Mouse (Mus musculus) forebrain, embryonic 12.5 days (tissue): ENCODE measurements around the gene Pgrmc1. TPM values are rescaled to one million over a fixed set of nuclear protein-coding genes. Genes with fewer than 3 reads are reported as not detected.
"Not testable (repeated sequence)": the region's sequence is repeated elsewhere in the genome, so short reads cannot be mapped to it uniquely, and the experiment has no call there.

Experiments
- ATAC-seq: fragments of 200-750 bp; cut with Nextera tagmentation; 2 replicates; pipeline ENCODE4 v1.8.0; 2017; ENCODE audit warnings: moderate TSS enrichment; ENCODE audit not compliant: low FRiP score
- H3K27ac ChIP-seq: fragments of 300-500 bp; sonication (generic); 2 replicates; pipeline ENCODE4 v1.5.1; 2016; ENCODE audit warnings: mild to moderate bottlenecking
- H3K27me3 ChIP-seq: fragments of 300-500 bp; sonication (generic); 2 replicates; pipeline ENCODE4 v1.6.1; 2016; ENCODE audit warnings: mild to moderate bottlenecking
- H3K36me3 ChIP-seq: fragments of 300-500 bp; sonication (generic); replicated peaks from 2 replicates; pipeline ENCODE4 v1.6.1; 2016; ENCODE audit warnings: mild to moderate bottlenecking
- H3K4me1 ChIP-seq: fragments of 300-500 bp; sonication (generic); 2 replicates; pipeline ENCODE4 v1.6.1; 2016
- H3K4me2 ChIP-seq: fragments of 300-500 bp; sonication (generic); 2 replicates; pipeline ENCODE4 v1.6.1; 2016; ENCODE audit warnings: mild to moderate bottlenecking, moderate library complexity
- H3K4me3 ChIP-seq: fragments of 300-500 bp; sonication (generic); replicated peaks from 2 replicates; pipeline ENCODE4 v1.5.1; 2016; ENCODE audit warnings: mild to moderate bottlenecking
- H3K9ac ChIP-seq: fragments of 300-500 bp; sonication (generic); 2 replicates; pipeline ENCODE4 v1.6.1; 2016; ENCODE audit warnings: mild to moderate bottlenecking
- H3K9me3 ChIP-seq: fragments of 300-500 bp; sonication (generic); 2 replicates; pipeline ENCODE4 v1.6.1; 2016
- WGBS: fragments of 180-500 bp; shearing (Covaris S2); methylation state at CpG from one replicate; pipeline ENCODE4 v1.1.7; 2016; 5-methylcytosine and 5-hydroxymethylcytosine counted together
- polyA plus RNA-seq: library from polyadenylated mRNA; unstranded; fragments of >200 nt; fragmentation: Nextera tagmentation; extraction: Ambion mirVana; gene quantifications from 2 replicates; pipeline ENCODE4 v1.2.1, GENCODE M21; 2016

The Pgrmc1 gene
- polyA plus RNA-seq, result 414 and 424 TPM in 2 replicates

DNA sequence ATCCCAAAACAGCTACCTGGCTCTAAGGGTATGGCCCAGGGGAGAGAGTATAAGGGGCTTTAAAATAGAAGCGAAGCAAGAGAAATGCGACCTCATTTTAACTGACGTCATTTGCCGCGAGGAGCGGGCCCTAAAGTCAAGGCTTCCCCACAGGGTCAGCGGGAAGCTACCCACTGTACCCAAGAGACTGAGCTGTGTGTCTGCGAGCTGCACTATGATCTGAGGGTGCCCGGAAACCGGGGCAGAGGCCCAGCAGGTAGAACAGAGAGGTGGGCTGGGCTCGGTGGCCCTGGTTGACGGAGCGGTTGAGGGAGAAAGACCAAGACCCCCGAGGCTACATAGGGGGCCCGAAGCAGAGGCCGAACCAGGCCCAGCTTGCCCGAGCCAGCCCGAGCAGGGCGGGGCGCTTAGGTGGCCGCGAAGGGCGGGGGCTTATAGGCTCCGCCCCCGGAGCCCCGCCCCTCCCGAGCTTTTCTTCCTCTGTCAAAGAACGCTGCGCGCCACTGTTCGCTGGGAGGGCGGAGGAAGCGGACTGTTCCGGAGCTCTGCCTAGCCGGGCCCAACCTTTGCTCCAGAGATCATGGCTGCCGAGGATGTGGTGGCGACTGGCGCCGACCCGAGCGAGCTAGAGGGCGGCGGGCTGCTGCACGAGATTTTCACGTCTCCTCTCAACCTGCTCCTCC lies at the start of gene Pgrmc1:
Gene Pgrmc1, plus strand, starts transcription at position 500 of the 683 bp plus-strand sequence.
- 15% methylated on average over 35 of the region's 45 CpGs for WGBS
- Histone ChIP-seq H3K4me3 (peak within 1 kb of the TSS; percentile 64), H3K4me1 (peaks cover 5% of the 10 kb centered on the region), H3K9me3 (no peaks in the 10 kb centered on the region), H3K36me3 (0 out of 2 replicates have a peak, but pooled peaks cover 6% of the 10 kb centered on the region), H3K4me2 (peak within 1 kb of the TSS; percentile 58), H3K9ac (peak within 1 kb of the TSS; percentile 76), H3K27me3 (no peaks in the 10 kb centered on the region), H3K27ac (peak within 1 kb of the TSS; percentile 81)
- ATAC-seq, result peak; percentile 95

DNA sequence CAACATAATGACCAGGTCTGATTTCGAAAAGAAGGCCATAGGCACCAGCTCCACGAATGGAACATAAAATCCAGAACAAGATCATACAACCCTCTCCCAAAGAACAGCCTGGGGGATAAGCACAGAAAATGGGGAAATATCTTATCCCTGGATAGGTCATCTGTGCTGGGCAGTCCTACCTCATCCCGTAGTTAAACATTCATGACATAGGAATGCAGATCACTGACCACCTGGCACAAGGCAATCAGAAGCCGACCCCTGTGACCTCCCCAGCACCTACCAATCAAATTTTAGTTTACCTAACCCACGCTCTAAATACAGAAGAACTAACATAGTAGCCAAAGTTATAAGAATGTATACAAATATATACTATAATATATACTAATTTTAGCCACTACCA lies 49.2 kb upstream of the Pgrmc1 start:
- Histone ChIP-seq H3K9ac (no peak overlapping the region), H3K27ac (no peak overlapping the region), H3K9me3 (no peaks in the 10 kb centered on the region), H3K4me1 (peaks cover 4% of the 10 kb centered on the region; the same call in 1 of the 2 replicates), H3K4me2 (no peak overlapping the region), H3K27me3 (no peaks in the 10 kb centered on the region), H3K36me3 (no peaks in the 10 kb centered on the region), H3K4me3 (no peak overlapping the region)
- 85% methylated on average over 5 of the region's 5 CpGs for WGBS
- no peak for ATAC-seq

DNA sequence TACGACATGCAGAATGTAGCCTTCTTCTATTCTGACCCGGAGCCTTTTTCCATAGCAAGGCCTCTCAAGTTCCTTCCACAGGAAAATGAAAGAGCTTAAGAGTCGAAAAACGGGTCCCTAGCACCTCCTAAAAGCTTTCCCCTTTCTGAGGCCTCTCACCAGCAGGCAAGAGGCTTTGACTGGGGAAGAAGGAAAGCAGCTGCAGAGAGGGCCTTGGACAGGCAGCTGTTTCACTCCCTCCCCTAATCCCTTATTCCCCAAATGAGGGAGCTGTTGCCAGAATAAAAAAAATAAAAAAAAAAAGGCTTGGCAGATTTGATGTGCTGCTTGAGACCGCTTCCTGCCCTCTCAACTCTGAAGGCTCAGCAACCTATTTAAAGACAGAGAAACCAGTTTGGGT lies 47.1 kb upstream of the Pgrmc1 start:
- Histone ChIP-seq H3K4me3 (no peak overlapping the region), H3K27me3 (no peaks in the 10 kb centered on the region), H3K9ac (no peak overlapping the region), H3K27ac (peak overlapping the region; percentile 65), H3K9me3 (no peaks in the 10 kb centered on the region), H3K4me2 (no peak overlapping the region), H3K4me1 (peaks cover 4% of the 10 kb centered on the region; the same call in 1 of the 2 replicates), H3K36me3 (no peaks in the 10 kb centered on the region)
- no peak for ATAC-seq
- 28% methylated on average over 5 of the region's 5 CpGs for WGBS

DNA sequence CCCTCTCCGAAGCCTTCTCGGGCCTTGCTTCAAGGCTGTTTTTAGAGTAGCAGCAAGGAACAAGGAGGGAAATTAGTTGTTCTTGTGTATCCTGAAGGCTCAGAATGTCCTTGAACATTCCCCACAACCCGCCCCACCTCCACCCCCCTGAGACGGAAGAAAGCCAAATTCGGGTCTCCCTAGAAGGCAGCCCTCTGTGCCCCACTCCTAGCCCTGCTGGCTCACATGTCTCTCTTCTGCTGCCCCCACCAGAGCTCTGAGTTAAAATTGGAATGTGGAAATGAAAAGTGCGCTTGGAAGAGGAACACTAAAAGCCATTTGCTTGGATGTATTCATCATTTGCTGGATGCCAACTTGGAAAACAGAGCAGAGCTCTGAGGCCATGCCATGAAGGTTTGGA lies 46.7 kb upstream of the Pgrmc1 start:
- no peaks in the 10 kb centered on the region for H3K27me3 ChIP-seq
- WGBS, result 34% methylated on average over 6 of the region's 6 CpGs

DNA sequence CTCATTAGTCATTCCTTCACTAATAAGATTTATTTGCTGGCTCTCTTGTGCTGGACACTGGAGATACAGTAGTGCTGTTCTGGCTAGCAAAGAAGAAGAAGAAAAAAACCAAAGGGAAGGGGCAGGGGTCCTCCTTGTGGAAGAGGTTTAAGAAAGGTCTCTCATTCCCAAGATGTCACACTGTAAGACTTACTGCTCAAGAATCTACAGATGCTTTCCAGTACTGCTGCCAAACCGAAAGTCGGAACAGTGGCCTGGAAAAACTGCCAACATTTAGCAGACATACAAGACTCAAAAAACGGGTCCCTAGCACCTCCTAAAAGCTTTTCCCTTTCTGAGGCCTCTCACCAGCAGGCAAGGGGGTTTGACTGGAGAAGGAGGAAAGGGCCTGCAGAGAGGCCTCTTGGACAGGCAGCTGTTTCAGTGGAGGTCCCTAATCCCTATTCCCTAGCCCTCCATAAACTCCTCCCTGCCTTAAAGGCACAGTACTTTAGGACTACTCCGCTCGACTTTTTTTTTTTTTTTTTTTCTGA lies 45.9 kb upstream of the Pgrmc1 start:
- Histone ChIP-seq H3K36me3 (no peaks in the 10 kb centered on the region), H3K9me3 (no peaks in the 10 kb centered on the region), H3K27ac (no peak overlapping the region), H3K4me3 (no peak overlapping the region), H3K9ac (no peak overlapping the region), H3K4me2 (no peak overlapping the region), H3K4me1 (peaks cover 4% of the 10 kb centered on the region; the same call in 1 of the 2 replicates), H3K27me3 (no peaks in the 10 kb centered on the region)
- WGBS, result 12% methylated on average over 5 of the region's 5 CpGs
- ATAC-seq, result peak; percentile 79; the same call in 1 of the 2 replicates

More for the DNA sequence above, 46.7 kb upstream of the Pgrmc1 start:
- H3K27ac ChIP-seq, result peak overlapping the region; percentile 65
- no peak overlapping the region for H3K4me3 ChIP-seq
- H3K36me3 ChIP-seq, result no peaks in the 10 kb centered on the region
- ATAC-seq, result no peak
- peaks cover 4% of the 10 kb centered on the region; the same call in 1 of the 2 replicates for H3K4me1 ChIP-seq
- H3K9me3 ChIP-seq, result no peaks in the 10 kb centered on the region
- no peak overlapping the region for H3K4me2 ChIP-seq
- no peak overlapping the region for H3K9ac ChIP-seq

DNA sequence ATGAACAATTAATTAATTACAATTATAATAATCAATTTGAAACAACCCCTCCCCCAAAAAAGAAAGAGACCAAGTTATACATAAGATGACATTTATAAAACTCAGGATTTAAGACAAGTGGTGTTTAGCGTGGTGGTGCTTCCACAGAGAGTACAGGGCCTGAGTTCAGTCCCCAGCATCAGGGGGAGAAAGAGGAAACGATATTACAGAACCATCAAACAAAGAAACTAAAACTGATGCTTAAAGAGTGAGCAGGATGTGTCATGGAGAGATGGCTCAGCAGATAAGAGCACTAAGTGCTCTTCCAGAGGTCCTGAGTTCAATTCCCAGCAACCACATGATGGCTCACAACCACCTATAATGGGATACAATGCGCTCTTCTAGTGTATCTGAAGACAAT lies 45.3 kb upstream of the Pgrmc1 start:
- Histone ChIP-seq H3K4me3 (no peak overlapping the region), H3K9ac (no peak overlapping the region), H3K4me1 (peaks cover 4% of the 10 kb centered on the region; the same call in 1 of the 2 replicates), H3K9me3 (no peaks in the 10 kb centered on the region), H3K36me3 (no peaks in the 10 kb centered on the region), H3K27me3 (no peaks in the 10 kb centered on the region), H3K4me2 (no peak overlapping the region), H3K27ac (no peak overlapping the region)
- 66% methylated on average over 3 of the region's 3 CpGs for WGBS
- ATAC-seq, result no peak

DNA sequence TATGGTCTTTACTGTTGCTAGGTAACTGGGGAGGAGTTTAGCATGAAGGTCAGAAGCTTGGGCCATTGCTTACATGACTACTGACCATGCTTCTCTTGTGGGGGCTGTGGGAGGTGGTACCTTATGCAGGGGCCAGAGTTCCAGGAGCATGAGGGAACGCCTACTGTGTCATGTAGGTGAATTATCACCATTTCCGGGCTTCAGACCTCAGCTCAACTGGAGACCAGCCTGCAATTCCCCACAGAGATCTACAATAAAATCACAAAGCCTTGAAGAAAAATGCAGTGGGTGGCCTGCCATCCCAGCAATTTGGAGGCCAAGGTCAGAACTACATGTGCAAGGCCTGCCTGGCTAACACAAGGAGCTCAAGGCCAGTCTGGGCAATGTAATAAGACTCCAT lies 42.8 kb upstream of the Pgrmc1 start:
- not testable (repeated sequence) for H3K27me3 ChIP-seq, H3K9me3 ChIP-seq, H3K4me2 ChIP-seq, H3K27ac ChIP-seq, H3K36me3 ChIP-seq, ATAC-seq, H3K4me3 ChIP-seq, H3K4me1 ChIP-seq, H3K9ac ChIP-seq
- WGBS, result 50% methylated on average over 2 of the region's 2 CpGs

DNA sequence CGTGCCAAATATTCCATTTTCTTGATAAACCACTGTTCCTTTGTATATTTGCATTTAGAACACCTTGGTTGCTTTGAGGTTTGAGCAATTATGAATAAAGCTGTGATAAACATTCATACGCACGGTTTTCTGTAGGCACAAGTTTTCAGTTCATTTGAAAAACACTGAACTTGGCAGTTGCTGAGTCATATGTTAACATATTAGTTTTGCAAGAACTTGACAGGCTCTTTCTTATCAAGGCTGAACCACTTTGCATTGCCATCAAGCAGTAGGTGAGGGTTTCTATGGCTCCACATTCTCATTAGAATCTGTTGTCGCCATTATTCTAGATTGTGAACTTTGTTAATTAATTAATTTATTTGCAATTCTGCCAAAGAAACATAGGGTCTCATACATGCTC lies 37.8 kb upstream of the Pgrmc1 start:
- H3K9me3 ChIP-seq, result no peaks in the 10 kb centered on the region
- H3K36me3 ChIP-seq, result no peaks in the 10 kb centered on the region
- no peak overlapping the region for H3K9ac ChIP-seq
- 90% methylated on average over 4 of the region's 4 CpGs for WGBS
- no peaks in the 10 kb centered on the region for H3K27me3 ChIP-seq
- no peak overlapping the region for H3K4me3 ChIP-seq
- no peak overlapping the region for H3K27ac ChIP-seq
- H3K4me2 ChIP-seq, result no peak overlapping the region
- no peak for ATAC-seq
- no peaks in the 10 kb centered on the region for H3K4me1 ChIP-seq

DNA sequence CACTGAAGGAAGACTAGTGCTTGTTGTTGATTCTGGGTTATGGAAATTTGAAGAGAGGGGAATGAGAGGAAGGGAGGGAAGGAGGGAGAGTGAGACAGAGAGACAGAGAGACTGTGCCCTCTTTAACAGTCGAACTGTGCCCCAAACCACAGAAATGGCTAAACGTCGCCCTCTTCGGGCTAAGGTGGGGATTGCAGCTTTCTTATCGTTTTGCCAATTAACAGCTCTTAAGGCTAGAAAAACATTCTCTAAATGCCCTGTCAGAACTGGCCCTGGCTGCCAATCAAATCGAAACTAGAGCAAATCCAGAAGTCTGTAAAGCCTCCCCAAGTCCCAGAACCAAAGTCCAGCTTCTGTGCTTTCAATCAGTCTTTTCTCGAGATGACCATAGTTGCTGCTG lies 36.4 kb upstream of the Pgrmc1 start:
- WGBS, result 12% methylated on average over 7 of the region's 7 CpGs
- Histone ChIP-seq H3K36me3 (no peaks in the 10 kb centered on the region), H3K4me2 (no peak overlapping the region), H3K4me1 (no peaks in the 10 kb centered on the region), H3K9me3 (no peaks in the 10 kb centered on the region), H3K27me3 (no peaks in the 10 kb centered on the region), H3K4me3 (no peak overlapping the region), H3K27ac (no peak overlapping the region), H3K9ac (no peak overlapping the region)
- no peak for ATAC-seq

DNA sequence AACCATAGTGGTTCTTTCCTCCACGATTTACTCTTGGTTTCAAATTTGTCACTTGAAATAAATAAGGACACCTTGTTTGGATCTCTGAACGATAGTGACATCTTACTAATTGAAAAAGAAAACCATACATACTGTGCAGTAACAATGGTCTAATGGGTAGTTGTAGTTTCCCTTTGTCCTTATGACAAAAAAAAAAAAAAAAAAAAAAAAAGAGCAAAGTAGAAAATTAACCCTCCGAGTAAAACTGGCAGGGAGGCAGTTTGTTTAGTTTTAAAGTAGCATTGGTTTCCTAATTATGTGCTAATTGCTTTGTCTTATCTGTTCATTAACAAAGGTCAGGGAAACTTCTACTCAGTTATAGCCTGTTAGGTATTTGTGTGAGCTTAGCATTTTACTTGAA lies 35.9 kb upstream of the Pgrmc1 start:
- WGBS, result 39% methylated on average over 3 of the region's 3 CpGs

DNA sequence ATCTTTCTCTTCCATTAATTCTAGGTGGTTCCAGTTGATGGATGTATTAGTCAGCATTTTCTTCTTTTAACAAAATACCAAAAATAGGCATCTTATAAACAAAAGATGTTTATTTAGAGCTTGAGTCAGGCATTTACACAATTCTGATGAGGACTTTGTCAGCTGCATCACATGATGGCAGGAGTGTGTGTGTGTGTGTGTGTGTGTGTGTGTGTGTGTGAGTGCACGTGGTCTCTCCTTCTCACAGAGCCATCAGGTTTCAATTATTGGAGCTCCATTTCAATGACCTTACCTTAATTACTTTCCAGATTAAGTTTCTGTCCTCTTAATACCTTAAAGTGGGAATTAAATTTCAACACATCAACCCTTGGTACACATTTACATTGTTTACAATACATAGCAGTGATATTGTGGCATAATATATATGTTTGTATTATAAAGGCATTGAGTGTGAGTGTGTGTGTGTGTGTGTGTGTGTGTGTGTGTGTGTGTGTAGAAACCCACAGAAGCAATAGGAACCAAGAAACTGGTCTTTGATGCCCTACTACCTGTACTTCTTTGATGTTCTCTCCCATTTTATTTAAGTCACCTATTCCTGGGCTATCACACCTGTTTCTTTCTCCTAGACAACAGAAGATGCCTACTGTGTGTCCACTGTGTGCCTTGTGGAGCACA lies 11.2 kb upstream of the Pgrmc1 start:
- Histone ChIP-seq H3K36me3 (no peaks in the 10 kb centered on the region), H3K9ac (no peak overlapping the region), H3K27ac (0 out of 2 replicates have a peak overlapping the region, but pooled peaks have one; percentile 36), H3K9me3 (no peaks in the 10 kb centered on the region), H3K4me2 (no peak overlapping the region), H3K27me3 (no peaks in the 10 kb centered on the region), H3K4me3 (no peak overlapping the region), H3K4me1 (peaks cover 2% of the 10 kb centered on the region; the same call in 1 of the 2 replicates)
- 0 out of 2 replicates have a peak, but pooled peaks have one; percentile 9 for ATAC-seq
- WGBS, result 55% methylated on average over 1 of the region's 1 CpGs

More for the DNA sequence above, 35.9 kb upstream of the Pgrmc1 start:
- Histone ChIP-seq H3K4me2 (no peak overlapping the region), H3K27ac (no peak overlapping the region), H3K4me1 (no peaks in the 10 kb centered on the region), H3K4me3 (no peak overlapping the region), H3K9me3 (no peaks in the 10 kb centered on the region), H3K36me3 (no peaks in the 10 kb centered on the region), H3K27me3 (no peaks in the 10 kb centered on the region), H3K9ac (no peak overlapping the region)
- no peak for ATAC-seq

DNA sequence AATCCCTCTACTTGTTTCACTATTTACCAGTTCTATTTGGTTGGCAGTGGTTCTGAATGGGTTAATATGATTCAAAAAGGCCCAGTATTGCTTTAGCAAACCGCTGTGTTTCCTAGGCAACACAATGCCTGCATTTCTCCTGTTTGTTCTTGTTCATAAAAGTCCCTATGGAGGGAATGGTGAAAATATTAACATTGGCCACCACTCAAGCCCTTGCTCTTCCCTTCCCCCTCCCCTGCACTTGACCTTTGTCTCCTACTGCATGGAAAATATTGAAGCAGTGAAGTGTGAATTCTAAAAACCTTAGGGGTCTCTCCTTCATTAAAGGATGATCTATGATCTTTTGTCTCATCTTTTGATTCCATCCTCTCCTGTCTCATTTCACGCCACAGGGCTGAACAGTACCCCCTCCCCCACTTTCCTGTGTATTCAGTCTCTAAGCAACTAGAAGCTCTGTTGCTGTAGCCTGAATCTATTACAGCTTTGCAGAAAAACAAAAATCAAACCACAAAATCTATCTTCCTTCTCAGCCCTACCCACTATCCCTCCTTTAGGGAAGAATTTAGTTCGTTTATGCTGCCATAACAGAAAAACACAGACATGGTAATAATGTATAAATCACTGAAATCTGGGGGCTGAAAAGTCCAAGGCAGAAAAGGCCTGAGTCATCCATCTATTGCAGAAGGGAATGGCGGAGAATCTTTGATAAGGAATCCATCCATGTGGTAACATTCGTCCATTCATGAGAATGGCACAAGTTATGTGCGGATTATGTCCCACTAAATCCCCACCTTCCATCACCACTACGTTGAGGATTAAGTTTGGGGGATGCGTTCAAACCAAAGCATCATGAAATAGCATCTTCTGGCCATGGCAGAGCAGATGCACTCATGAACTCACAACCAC lies 10.4 kb upstream of the Pgrmc1 start:
- Histone ChIP-seq H3K4me1 (peaks cover 2% of the 10 kb centered on the region; the same call in 1 of the 2 replicates), H3K27me3 (no peaks in the 10 kb centered on the region), H3K4me3 (no peak overlapping the region), H3K27ac (peak overlapping the region; percentile 53; the same call in 1 of the 2 replicates), H3K36me3 (no peaks in the 10 kb centered on the region), H3K9ac (no peak overlapping the region), H3K9me3 (no peaks in the 10 kb centered on the region), H3K4me2 (no peak overlapping the region)
- ATAC-seq, result peak; percentile 88
- WGBS, result 58% methylated on average over 8 of the region's 8 CpGs
